Mouse (Mus musculus) E14TG2a.4 (cell line): ENCODE measurements around the gene Skp2.

Source experiments
- CTCF ChIP-seq: conservative IDR thresholded peaks from 2 replicates; pipeline ENCODE4 v1.5.1; 2014; ENCODE audit warnings: low read length
- NANOG ChIP-seq: IDR thresholded peaks from 2 replicates; pipeline ENCODE4 v1.6.1; 2014; ENCODE audit warnings: borderline replicate concordance, low read length, mixed read lengths

- TF ChIP-seq NANOG (no peak), CTCF (no peak)
Observed at GRCm38 (mm10) chr15:9140684-9141171, 14.5 kb downstream of the Skp2 start.
